Mouse (Mus musculus) liver, adult 2 months (tissue): ENCODE measurements around the gene Negr1. TPM values are rescaled to one million over a fixed set of nuclear protein-coding genes. Genes with fewer than 3 reads are reported as not detected.

Source experiments
- DNase-seq: peaks from one replicate; pipeline ENCODE4 v3.0.0-alpha.2; 2011; ENCODE audit warnings: low read depth, low spot score; ENCODE audit errors: extremely low read depth
- H3K27ac ChIP-seq: fragments of 200-500 bp; replicated peaks from 2 replicates; pipeline ENCODE4 v1.5.1; 2012; ENCODE audit warnings: low read depth, mild to moderate bottlenecking, control low read depth, inconsistent platforms, low read length; ENCODE audit not compliant: insufficient read depth
- H3K27me3 ChIP-seq: fragments of 200-500 bp; 2 replicates; pipeline ENCODE4 v1.6.1; 2012; ENCODE audit warnings: mild to moderate bottlenecking, moderate library complexity, low read length, inconsistent platforms; ENCODE audit not compliant: control insufficient read depth, insufficient read depth
- H3K36me3 ChIP-seq: fragments of 200-500 bp; 2 replicates; pipeline ENCODE4 v1.6.1; 2012; ENCODE audit warnings: low read length, inconsistent platforms; ENCODE audit not compliant: control insufficient read depth, insufficient read depth
- H3K4me1 ChIP-seq: fragments of 200-500 bp; 2 replicates; pipeline ENCODE4 v1.6.1; 2011; ENCODE audit warnings: low read length; ENCODE audit not compliant: control insufficient read depth, insufficient read depth
- H3K4me3 ChIP-seq: fragments of 200-500 bp; 2 replicates; pipeline ENCODE4 v1.5.1; 2011; ENCODE audit warnings: low read depth, mild to moderate bottlenecking, control low read depth, low read length, moderate library complexity; ENCODE audit not compliant: insufficient read depth
- H3K79me2 ChIP-seq: fragments of 200-500 bp; 2 replicates; pipeline ENCODE4 v1.6.1; 2012; ENCODE audit warnings: inconsistent platforms, mild to moderate bottlenecking, low read length, moderate library complexity; ENCODE audit not compliant: control insufficient read depth, insufficient read depth
- H3K9ac ChIP-seq: fragments of 200-500 bp; 2 replicates; pipeline ENCODE4 v1.6.1; 2012; ENCODE audit warnings: low read depth, mild to moderate bottlenecking, control low read depth, inconsistent platforms, low read length
- CTCF ChIP-seq: fragments of 200-500 bp; IDR thresholded peaks from 2 replicates; pipeline ENCODE4 v1.5.1; 2011; ENCODE audit warnings: low read depth, low read length, control low read depth
- POLR2A ChIP-seq: fragments of 200-500 bp; IDR thresholded peaks from 2 replicates; pipeline ENCODE4 v1.6.1; 2011; ENCODE audit warnings: low read length, control low read depth; ENCODE audit not compliant: insufficient read depth; ENCODE audit errors: extremely low read depth
- WGBS: fragments of 180-500 bp; shearing (Covaris S2); methylation state at CpG from one replicate; pipeline ENCODE4 v1.1.7; 2018; 5-methylcytosine and 5-hydroxymethylcytosine counted together
- polyA plus RNA-seq: library from polyadenylated mRNA; depleted of rRNA; stranded (reverse); fragments of >200 nt; gene quantifications from 2 replicates; pipeline ENCODE4 v1.2.3, GENCODE M21; 2012
- total RNA-seq: library from RNA; depleted of rRNA; stranded (reverse); fragments of >200 nt; gene quantifications from 2 replicates; pipeline ENCODE4 v1.2.3, GENCODE M21; 2014

The Negr1 gene
- total and polyA plus RNA-seq, 2 experiments = 0.09 TPM; not detected in 1

- Histone ChIP-seq H3K4me1 (no peaks in the 10 kb centered on the region), H3K4me3 (no peak overlapping the region), H3K79me2 (no peaks in the 10 kb centered on the region), H3K27me3 (no peaks in the 10 kb centered on the region), H3K36me3 (no peaks in the 10 kb centered on the region), H3K27ac (no peak overlapping the region), H3K9ac (no peak overlapping the region)
- no peak for TF ChIP-seq CTCF
- DNase-seq = no peak
- 73% methylated on average over 1 of the region's 1 CpGs for WGBS
These were observed 729.7 kb downstream of the Negr1 start for GRCm38 (mm10) chr3:157291286-157291685.

DNA sequence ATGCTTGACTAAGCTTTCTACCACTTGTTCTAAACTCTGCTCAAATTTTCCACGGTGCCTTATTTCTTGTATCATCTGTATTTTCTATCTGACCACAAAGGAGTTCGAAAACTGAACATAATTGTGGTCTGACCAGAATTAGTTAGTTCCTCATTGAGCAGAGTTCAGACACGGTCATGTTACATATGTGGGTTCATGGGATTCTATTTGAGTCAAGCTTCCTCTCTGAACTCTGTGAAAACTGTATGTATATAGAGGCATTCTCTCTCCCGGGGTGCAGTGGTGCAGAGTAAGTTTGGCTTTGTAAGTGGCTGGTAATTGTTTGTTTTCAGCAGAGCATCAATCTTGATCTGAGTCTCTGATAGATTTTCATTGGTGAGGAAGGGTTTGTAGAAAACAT, 735.6 kb downstream of the Negr1 start:
- Histone ChIP-seq H3K79me2 (no peaks in the 10 kb centered on the region), H3K4me1 (no peaks in the 10 kb centered on the region), H3K27me3 (no peaks in the 10 kb centered on the region), H3K27ac (no peak overlapping the region), H3K36me3 (no peaks in the 10 kb centered on the region), H3K9ac (no peak overlapping the region), H3K4me3 (no peak overlapping the region)
- no peak for TF ChIP-seq POLR2A
- TF ChIP-seq CTCF = no peak
- peak; percentile 5 for DNase-seq
- 76% methylated on average over 4 of the region's 4 CpGs for WGBS

DNA sequence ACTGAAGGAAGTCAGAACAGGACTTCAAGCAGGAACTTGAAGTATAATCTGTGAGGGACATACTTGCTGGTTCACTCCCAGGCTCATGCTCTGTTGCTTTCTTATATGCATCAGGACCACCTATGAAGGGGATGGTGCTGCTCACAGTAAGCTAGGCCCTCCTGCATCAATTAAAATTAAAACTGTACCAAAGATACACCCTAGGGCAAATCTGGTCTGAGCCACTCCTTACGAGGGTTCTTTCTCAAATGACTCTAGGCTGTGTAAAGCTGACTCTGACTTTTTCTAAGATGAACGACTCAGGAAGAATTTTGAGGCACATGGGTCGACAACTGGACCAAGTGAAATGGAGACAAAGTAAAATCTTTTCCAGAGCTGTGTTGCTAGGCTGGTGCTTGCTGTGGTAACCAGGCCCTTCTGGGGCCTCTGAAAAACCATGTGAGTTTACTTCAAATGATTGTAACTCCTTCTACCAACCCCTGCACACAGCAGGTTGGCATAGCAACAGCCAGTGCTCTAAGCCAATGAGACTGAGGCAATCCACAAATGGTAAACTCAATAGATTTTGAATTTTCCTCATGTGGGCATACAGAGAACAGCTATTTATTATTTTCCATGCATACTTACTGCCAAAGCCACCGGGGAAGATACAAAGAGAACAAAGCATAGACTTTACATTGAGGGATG, 742.0 kb downstream of the Negr1 start:
- no peak for TF ChIP-seq CTCF
- TF ChIP-seq POLR2A = no peak
- no peak overlapping the region for H3K4me3 ChIP-seq
- no peaks in the 10 kb centered on the region for H3K36me3 ChIP-seq
- no peak overlapping the region for H3K9ac ChIP-seq
- WGBS = 69% methylated on average over 4 of the region's 4 CpGs
- H3K4me1 ChIP-seq = no peaks in the 10 kb centered on the region
- H3K27me3 ChIP-seq = no peaks in the 10 kb centered on the region
- H3K27ac ChIP-seq = no peak overlapping the region
- no peak for DNase-seq
- no peaks in the 10 kb centered on the region for H3K79me2 ChIP-seq

DNA sequence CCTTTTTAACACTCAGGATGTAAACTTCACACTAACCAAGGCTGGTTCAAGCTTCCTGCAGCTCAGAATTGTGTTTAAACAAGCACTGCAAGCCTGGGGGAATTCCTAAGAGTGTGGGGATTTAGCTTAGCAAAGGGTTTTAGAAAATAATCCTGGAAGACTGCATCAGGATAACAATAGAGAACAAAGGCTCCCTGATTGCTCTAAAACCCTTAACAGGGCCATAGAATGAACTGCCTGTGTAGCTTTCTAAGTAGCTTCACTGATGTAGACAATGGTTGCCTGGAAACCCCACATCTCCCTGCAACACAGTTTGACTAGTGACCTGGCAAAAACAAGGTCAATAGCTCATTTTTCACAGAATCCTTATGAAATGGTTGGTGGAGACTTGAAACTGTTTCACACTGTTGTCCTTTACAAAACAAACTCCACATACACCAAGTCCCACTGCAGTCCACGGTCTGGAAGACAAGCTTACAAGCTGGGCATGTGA, 759.5 kb downstream of the Negr1 start:
- Histone ChIP-seq H3K4me1 (no peaks in the 10 kb centered on the region), H3K27me3 (no peaks in the 10 kb centered on the region), H3K79me2 (no peaks in the 10 kb centered on the region), H3K27ac (no peak overlapping the region), H3K36me3 (no peaks in the 10 kb centered on the region), H3K4me3 (no peak overlapping the region), H3K9ac (no peak overlapping the region)
- 40% methylated on average over 1 of the region's 1 CpGs for WGBS
- no peak for DNase-seq
- TF ChIP-seq POLR2A (no peak), CTCF (no peak)

DNA sequence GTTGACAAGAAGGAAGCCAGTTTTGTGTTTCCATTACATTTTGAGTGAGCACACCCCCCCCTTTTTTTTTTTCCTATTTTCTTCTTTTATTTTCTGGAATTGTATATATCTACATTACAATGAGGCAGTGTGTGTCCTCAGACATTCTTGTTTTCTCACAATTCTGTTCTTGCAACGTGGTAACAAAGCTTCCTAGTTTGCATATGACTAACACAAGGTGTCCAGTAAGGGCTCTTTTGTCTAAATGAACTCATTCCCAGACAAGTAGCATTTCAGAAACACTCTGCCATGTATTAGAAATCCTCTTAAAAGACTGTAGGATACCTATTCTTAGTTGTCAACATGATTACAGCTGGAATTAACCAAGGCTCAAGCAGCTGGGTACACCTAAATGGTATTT, 760.2 kb downstream of the Negr1 start:
- DNase-seq = no peak
- no peak for TF ChIP-seq CTCF
- no peak for TF ChIP-seq POLR2A
- H3K27me3 ChIP-seq = no peaks in the 10 kb centered on the region
- H3K79me2 ChIP-seq = no peaks in the 10 kb centered on the region
- WGBS = 26% methylated on average over 1 of the region's 1 CpGs
- no peak overlapping the region for H3K9ac ChIP-seq
- H3K36me3 ChIP-seq = no peaks in the 10 kb centered on the region
- no peak overlapping the region for H3K4me3 ChIP-seq
- H3K4me1 ChIP-seq = no peaks in the 10 kb centered on the region
- H3K27ac ChIP-seq = no peak overlapping the region

GRCm38 (mm10) chr3:157334169-157334568, 772.6 kb downstream of the Negr1 start:
- Histone ChIP-seq H3K4me1 (no peaks in the 10 kb centered on the region), H3K27me3 (no peaks in the 10 kb centered on the region), H3K79me2 (no peaks in the 10 kb centered on the region), H3K36me3 (no peaks in the 10 kb centered on the region), H3K27ac (no peak overlapping the region), H3K9ac (no peak overlapping the region), H3K4me3 (no peak overlapping the region)
- 69% methylated on average over 1 of the region's 1 CpGs for WGBS
- no peak for TF ChIP-seq CTCF
- TF ChIP-seq POLR2A = no peak
- no peak for DNase-seq
